Mouse (Mus musculus): ENCODE data around the gene Rbms3.

DNA sequence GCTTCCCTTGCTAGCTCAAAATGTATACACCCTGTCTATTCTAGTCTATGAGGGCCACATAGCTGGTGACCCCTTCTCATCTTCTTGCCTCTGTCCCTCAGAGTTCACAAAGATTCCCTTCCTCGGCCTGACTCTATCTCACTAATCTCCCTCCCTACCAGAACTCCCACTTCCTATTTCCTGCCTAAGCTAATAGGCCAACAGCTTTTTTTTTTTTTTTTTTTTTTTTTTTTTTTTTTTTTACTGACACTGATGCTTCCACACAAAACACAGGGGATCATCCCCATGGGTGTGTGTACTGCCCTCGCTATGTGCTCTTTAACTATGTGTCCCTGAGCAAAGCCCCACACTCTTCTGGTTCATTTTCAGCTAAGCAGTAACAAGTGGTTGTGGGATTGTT, 1060.0 kb downstream of the Rbms3 start:
- no peak for TF ChIP-seq CTCF (IDR thresholded peaks at IDR 0.05)
- no peak for TF ChIP-seq EP300 (IDR thresholded peaks at IDR 0.05; ENCODE audit: insufficient read depth, low read depth, low read length)
- TF ChIP-seq POLR2A (IDR thresholded peaks at IDR 0.05; ENCODE audit: insufficient read depth, low read depth, low read length): no peak
